Mouse (Mus musculus) CH12.LX (cell line): ENCODE data around the gene Klhl15.
A peak's percentile ranks its signal among the peaks of the same experiment; 100 is the strongest.

Experiments
- CHD2 ChIP-seq: IDR thresholded peaks from 2 replicates; pipeline ENCODE4 v1.6.1; 2011; ENCODE audit warnings: low read length, improper control_type of control experiment
- CTCF ChIP-seq, 2 experiments: IDR thresholded peaks in 1 of 2; conservative IDR thresholded peaks in 1 of 2; 2 replicates each; pipeline ENCODE4 v1.5.1; 2011 to 2012; ENCODE audit warnings: low read depth in 2 of 2, low read length in 2 of 2, improper control_type of control experiment in 1 of 2, inconsistent platforms in 1 of 2, mild to moderate bottlenecking in 1 of 2, moderate library complexity in 1 of 2
- EP300 ChIP-seq: IDR thresholded peaks from 2 replicates; pipeline ENCODE4 v1.6.1; 2011; ENCODE audit warnings: low read length, improper control_type of control experiment
- ETS1 ChIP-seq: conservative IDR thresholded peaks from 2 replicates; pipeline ENCODE4 v1.6.1; 2012; ENCODE audit warnings: low read depth, mild to moderate bottlenecking, inconsistent platforms, low read length, improper control_type of control experiment, moderate library complexity
- HCFC1 ChIP-seq: IDR thresholded peaks from 2 replicates; pipeline ENCODE4 v1.6.1; 2012; ENCODE audit warnings: low read depth, mild to moderate bottlenecking, inconsistent platforms, low read length, improper control_type of control experiment
- MAFK ChIP-seq: IDR thresholded peaks from 2 replicates; pipeline ENCODE4 v1.6.1; 2011; ENCODE audit warnings: low read length, improper control_type of control experiment; ENCODE audit not compliant: insufficient replicate concordance
- POLR2A ChIP-seq: IDR thresholded peaks from 2 replicates; pipeline ENCODE4 v1.6.1; 2011; ENCODE audit warnings: low read depth, mild to moderate bottlenecking, improper control_type of control experiment, low read length
- POLR2AphosphoS2 ChIP-seq: IDR thresholded peaks from 2 replicates; pipeline ENCODE4 v1.6.1; 2011; ENCODE audit warnings: low read depth, low read length, improper control_type of control experiment
- TCF12 ChIP-seq: IDR thresholded peaks from 2 replicates; pipeline ENCODE4 v1.6.1; 2014; ENCODE audit warnings: low read depth, mild to moderate bottlenecking, inconsistent platforms, low read length, improper control_type of control experiment
- ZKSCAN1 ChIP-seq: IDR thresholded peaks from 2 replicates; pipeline ENCODE4 v1.6.1; 2012; ENCODE audit warnings: low read depth, inconsistent platforms, low read length, improper control_type of control experiment, borderline replicate concordance

GRCm38 (mm10) chrX:94185156-94185555 is 49.2 kb upstream of the Klhl15 start:
- no peak for TF ChIP-seq TCF12
- TF ChIP-seq POLR2A = no peak
- no peak for TF ChIP-seq HCFC1
- TF ChIP-seq ETS1 = no peak
- TF ChIP-seq CTCF (conservative IDR thresholded peaks at IDR 0.05 in 1 of 2, IDR thresholded peaks at IDR 0.05 in 1 of 2; ENCODE audit: low read depth in 2 of 2, low read length in 2 of 2) = peak in 1 of 2 experiments; percentile 57; a peak in 2 of 4 replicates
- no peak for TF ChIP-seq EP300
- no peak for TF ChIP-seq POLR2AphosphoS2
- TF ChIP-seq CHD2 = no peak
- TF ChIP-seq ZKSCAN1 = no peak
- TF ChIP-seq MAFK = no peak
